Mouse (Mus musculus) erythroblast, embryonic 14.5 days (primary cell): Measurements from ENCODE around the gene Adh5.

ENCODE experiments used
- GATA1 ChIP-seq: IDR thresholded peaks from 2 replicates; pipeline ENCODE4 v1.6.1; 2012; ENCODE audit warnings: low read length, inconsistent platforms, mixed read lengths
- TAL1 ChIP-seq: IDR thresholded peaks from 3 replicates; pipeline ENCODE4 v1.6.1; 2012; ENCODE audit warnings: low read length, inconsistent platforms, mixed read lengths

DNA sequence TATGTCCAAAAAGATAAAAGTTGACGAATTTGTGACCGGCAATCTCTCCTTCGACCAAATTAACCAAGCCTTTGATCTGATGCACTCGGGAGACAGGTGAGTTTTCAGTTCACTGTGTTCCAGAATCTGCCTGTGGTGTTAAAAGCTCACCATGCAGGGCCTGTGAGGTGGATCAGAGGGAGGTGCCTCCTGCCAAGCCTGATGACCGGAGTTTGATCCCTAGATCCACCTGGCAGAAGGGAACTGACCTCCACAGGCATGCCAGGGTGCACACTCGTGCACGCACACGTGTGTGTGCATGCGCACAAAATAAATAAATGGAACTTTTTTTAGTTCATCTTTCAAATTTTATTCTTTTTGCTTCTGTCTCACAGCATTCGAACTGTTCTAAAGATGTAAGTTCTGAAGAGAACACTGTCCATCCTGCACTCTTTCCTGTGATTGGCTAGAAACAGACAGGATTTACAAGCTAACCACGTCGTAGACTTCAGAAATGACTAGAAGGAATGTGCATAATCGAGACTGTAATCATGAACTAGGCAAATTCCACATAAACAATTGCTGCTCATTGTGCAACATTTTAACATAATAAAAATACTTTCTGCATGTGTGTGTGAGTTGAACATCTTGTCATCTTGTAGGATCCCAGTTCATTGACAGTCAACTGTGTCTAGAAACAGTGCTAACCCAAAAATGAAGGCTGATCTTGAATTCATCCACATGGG lies 12.0 kb downstream of the Adh5 start:
- TF ChIP-seq GATA1 (no peak), TAL1 (no peak)
